27 mouse cellular contexts compared by ENCODE assay signal in genomic region chr6:30939264-30939663, GRCm38 (mm10). TPM values are rescaled to one million over a fixed set of nuclear protein-coding genes. Genes with fewer than 3 reads are reported as not detected.
DNase-seq lines count a peak whose midpoint lies in the region; ATAC-seq and TF ChIP-seq lines count a peak whose summit lies in the region.
"Had no signal": no experiment of that assay in that cellular context is flagged by ENCODE, and none has a peak within 500 bp of the region (broad histone marks: within the 10 kb centered on the region; RNA-seq: fewer than 3 reads in every experiment).

No protein-coding gene starts in this region.

- no peaks in the 10 kb centered on the region; the same call in 1 of the 2 replicates for H3K4me1 ChIP-seq in kidney, postnatal 0 days (replicated peaks; ENCODE audit: insufficient read depth, low read length)
- H3K4me1 ChIP-seq: embryonic facial prominence, embryonic 13.5 days; embryonic facial prominence, embryonic 15.5 days; forebrain, embryonic 10.5 days; forebrain, embryonic 12.5 days had no signal

- H3K27me3 ChIP-seq in kidney, postnatal 0 days (ENCODE audit: insufficient read depth, low read length) = no peaks in the 10 kb centered on the region
- H3K27me3 ChIP-seq: embryonic facial prominence, embryonic 13.5 days; embryonic facial prominence, embryonic 15.5 days; forebrain, embryonic 12.5 days had no signal

- DNase-seq in embryo, embryonic 10.5 days (ENCODE audit: low spot score) = peak; percentile 33
- no peak for DNase-seq in embryo, embryonic 11 days
- peak; percentile 52 for DNase-seq in kidney, postnatal 0 days (ENCODE audit: low spot score)
- no peak for DNase-seq in kidney, postnatal 4 days
- DNase-seq in mesoderm, embryonic 11.5 days (ENCODE audit: low read depth, low spot score) = peak; percentile 48
- DNase-seq in heart, postnatal 25 days (ENCODE audit: low spot score) = no peak
- DNase-seq: adrenal gland, adult 2 months; adrenal gland, postnatal 10 days; adrenal gland, postnatal 25 days; cerebellum, adult 11 months; cerebellum, adult 18-20 months; cerebellum, adult 8-10 months; cerebellum, adult 9-11 months; cerebellum, postnatal 14 days; cerebellum, postnatal 36 days had no signal

- H3K4me3 ChIP-seq in kidney, postnatal 0 days (replicated peaks; ENCODE audit: low read depth, low read length) = no peak overlapping the region
- H3K4me3 ChIP-seq: embryonic facial prominence, embryonic 13.5 days; embryonic facial prominence, embryonic 15.5 days; erythroblast, embryonic 14.5 days; forebrain, embryonic 10.5 days; forebrain, embryonic 12.5 days had no signal

- TF ChIP-seq CTCF in kidney, postnatal 0 days (IDR thresholded peaks at IDR 0.05; ENCODE audit: low read depth) = no peak

- H3K9ac ChIP-seq in kidney, postnatal 0 days (ENCODE audit: low read depth, low read length) = no peak overlapping the region
- H3K9ac ChIP-seq: embryonic facial prominence, embryonic 13.5 days; embryonic facial prominence, embryonic 15.5 days; forebrain, embryonic 12.5 days had no signal

- H3K9me3 ChIP-seq in kidney, postnatal 0 days (replicated peaks; ENCODE audit: low read length) = no peaks in the 10 kb centered on the region
- H3K9me3 ChIP-seq: embryonic facial prominence, embryonic 13.5 days; embryonic facial prominence, embryonic 15.5 days; forebrain, embryonic 10.5 days; forebrain, embryonic 12.5 days had no signal

- no peak overlapping the region for H3K27ac ChIP-seq in kidney, postnatal 0 days
- H3K27ac ChIP-seq: embryonic facial prominence, embryonic 13.5 days; embryonic facial prominence, embryonic 15.5 days; forebrain, embryonic 10.5 days; forebrain, embryonic 12.5 days had no signal

- no peaks in the 10 kb centered on the region for H3K36me3 ChIP-seq in kidney, postnatal 0 days (ENCODE audit: insufficient read depth, low read length)
- H3K36me3 ChIP-seq: embryonic facial prominence, embryonic 13.5 days; embryonic facial prominence, embryonic 15.5 days; forebrain, embryonic 10.5 days; forebrain, embryonic 12.5 days had no signal

- intact Hi-C loops in heart, postnatal 25 days (cut with DNase I) = no loop called here

- no peak for ATAC-seq in kidney, postnatal 0 days (replicated peaks; ENCODE audit: low FRiP score, low read depth)
- ATAC-seq: forebrain, embryonic 14.5 days; forebrain, embryonic 16.5 days had no signal

- 23% methylated on average over 5 of the region's 5 CpGs for WGBS in kidney, postnatal 0 days

- H3K4me2 ChIP-seq in kidney, postnatal 0 days (ENCODE audit: low read length) = no peak overlapping the region
- H3K4me2 ChIP-seq: embryonic facial prominence, embryonic 13.5 days; embryonic facial prominence, embryonic 15.5 days; forebrain, embryonic 12.5 days had no signal

RNA-seq across cellular contexts. Expression of gene Klf14, which starts 19.6 kb away (rescaled TPM):
- polyA plus RNA-seq in kidney, postnatal 0 days (2015; fragmentation: Nextera tagmentation; extraction: Ambion mirVana) = 2.4 and 3.0 TPM in 2 replicates
- total RNA-seq in heart, postnatal 25 days (2021) = under 1 TPM; 0.31 to 0.36 TPM
- total RNA-seq: adrenal gland, postnatal 25 days; common myeloid progenitor, adult 5-6 weeks; MEL had no signal
- polyA plus RNA-seq: C2C12; erythroblast, embryonic 14.5 days had no signal

RNA-seq across cellular contexts. Expression of gene Tsga13, which starts 23.9 kb away (rescaled TPM):
- 0.66 and 0.79 TPM in 2 replicates for polyA plus RNA-seq in kidney, postnatal 0 days (2015; fragmentation: Nextera tagmentation; extraction: Ambion mirVana)
- not detected for total RNA-seq in heart, postnatal 25 days (2021)
- total RNA-seq: adrenal gland, adult 2 months; adrenal gland, postnatal 25 days; common myeloid progenitor, adult 5-6 weeks; ES-E14; MEL had no signal
- polyA plus RNA-seq: adrenal gland, adult 2 months; C2C12; embryonic facial prominence, embryonic 11.5 days; embryonic facial prominence, embryonic 13.5 days; embryonic facial prominence, embryonic 15.5 days; erythroblast, embryonic 14.5 days; forebrain, embryonic 14.5 days had no signal

RNA-seq across cellular contexts. Expression of gene Copg2, which starts 42.7 kb away (rescaled TPM):
- 19.9 and 20.9 TPM in 2 replicates for polyA plus RNA-seq in kidney, postnatal 0 days (2015; fragmentation: Nextera tagmentation; extraction: Ambion mirVana)
- total RNA-seq in heart, postnatal 25 days (2021) = 10 to 100 TPM; 37.7 to 42.7 TPM

Comparison
In these comparisons a context has a peak if more than half of its experiments do, and no peak if none do; other contexts are left out.
1. DNase-seq: peak in embryo, embryonic 10.5 days (single experiment), kidney, postnatal 0 days (single experiment) and mesoderm, embryonic 11.5 days (single experiment); none in embryo, embryonic 11 days (single experiment), kidney, postnatal 4 days (0 of 2) and heart, postnatal 25 days (single experiment).